Mouse (Mus musculus) cerebellum, adult 2 months (tissue): ENCODE measurements at regions not wholly inside any gene's neighbourhood (a gene's known extent, or its start where the extent isn't known, plus 50 kb on each side); places are given as distances from the start of the nearest gene placed in this dataset.
"Not testable (repeated sequence)": the region's sequence is repeated elsewhere in the genome, so short reads cannot be mapped to it uniquely, and the experiment has no call there.

Experiments used
- DNase-seq, 2 experiments: peaks; one replicate each; pipeline ENCODE4 v3.0.0; 2021
- H3K27ac ChIP-seq: fragments of 200-500 bp; 2 replicates; pipeline ENCODE4 v1.5.1; 2012; ENCODE audit warnings: low read length, control low read depth, inconsistent platforms; ENCODE audit not compliant: insufficient read depth
- H3K27me3 ChIP-seq: fragments of 200-500 bp; 2 replicates; pipeline ENCODE4 v1.6.1; 2012; ENCODE audit warnings: inconsistent platforms, mild to moderate bottlenecking, low read length, moderate library complexity; ENCODE audit not compliant: control insufficient read depth, insufficient read depth
- H3K4me1 ChIP-seq: fragments of 200-500 bp; 2 replicates; pipeline ENCODE4 v1.6.1; 2011; ENCODE audit warnings: low read length; ENCODE audit not compliant: control insufficient read depth, insufficient read depth
- H3K4me3 ChIP-seq: fragments of 200-500 bp; replicated peaks from 2 replicates; pipeline ENCODE3; 2011; ENCODE audit warnings: mild to moderate bottlenecking, low read depth, low read length, control low read depth; ENCODE audit not compliant: insufficient read depth
- WGBS: fragments of 180-500 bp; shearing (Covaris S2); methylation state at CpG from one replicate; pipeline ENCODE4 v1.1.7; 2018; 5-methylcytosine and 5-hydroxymethylcytosine counted together

- H3K27ac ChIP-seq, H3K27me3 ChIP-seq, H3K4me1 ChIP-seq, H3K4me3 ChIP-seq: not testable (repeated sequence)
- WGBS = 14% methylated on average over 1 of the region's 1 CpGs
- peak; percentile 60 to 92 for DNase-seq
Measured at GRCm38 (mm10) chrX:62832741-62833140, 364.9 kb downstream of the 4931400O07Rik start.
